Mouse (Mus musculus) megakaryocyte, embryonic 14.5 days (primary cell): ENCODE results near the gene Cfap300.

Source experiments
- FLI1 ChIP-seq: IDR thresholded peaks from 2 replicates; pipeline ENCODE4 v1.6.1; 2012; ENCODE audit warnings: low read length, inconsistent platforms, mixed read lengths
- GATA1 ChIP-seq: IDR thresholded peaks from 3 replicates; pipeline ENCODE4 v1.6.1; 2012; ENCODE audit warnings: mixed read lengths, low read length, inconsistent platforms, borderline replicate concordance

DNA sequence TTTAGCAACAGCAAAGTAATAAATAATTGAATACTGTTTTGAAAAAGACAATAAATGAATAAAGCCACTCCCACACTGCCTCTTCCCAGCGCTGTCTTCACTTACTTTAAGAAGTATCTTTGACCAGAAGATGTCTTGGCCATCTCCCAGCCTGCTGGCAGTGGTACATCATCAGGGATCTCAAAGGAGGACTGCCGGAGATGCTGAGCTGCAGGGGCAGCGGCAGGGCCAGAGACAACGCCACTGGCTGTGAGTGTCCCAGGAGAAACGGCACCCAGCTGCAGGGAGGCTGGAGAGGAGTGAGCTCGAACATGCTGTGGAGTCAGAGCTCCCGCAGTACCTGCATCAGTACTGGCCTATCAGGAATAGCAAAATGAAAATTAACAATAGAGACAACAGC is 41.3 kb downstream of the Cfap300 start:
- TF ChIP-seq GATA1 (no peak), FLI1 (no peak)
